Mouse (Mus musculus) kidney, adult 8-10 months (tissue): Measurements from ENCODE around the gene Olfr1043.
"Not testable (repeated sequence)": the region's sequence is repeated elsewhere in the genome, so short reads cannot be mapped to it uniquely, and the experiment has no call there.

ENCODE experiments used
- DNase-seq, 2 experiments: peaks; one replicate each; pipeline ENCODE4 v3.0.0; 2022

Olfr1043 gene

GRCm38 (mm10) chr2:86167422-86167821 is at the start of gene Olfr1043:
Gene Olfr1043, minus strand, starts transcription at chr2:86167522.
- no peak for DNase-seq

- DNase-seq = no peak
Measured at GRCm38 (mm10) chr2:86202909-86203308, 35.6 kb upstream of the Olfr1043 start, which contains the start of gene Olfr1045. Gene Olfr1045, minus strand, starts transcription at chr2:86203009.

GRCm38 (mm10) chr2:86195863-86196262 is 28.5 kb upstream of the Olfr1043 start:
- no peak for DNase-seq

GRCm38 (mm10) chr2:86185583-86185982 is 18.3 kb upstream of the Olfr1043 start, which contains the start of gene Olfr52:
Gene Olfr52, minus strand, starts transcription at chr2:86185683.
- DNase-seq = no peak

GRCm38 (mm10) chr2:86179950-86180349 is 12.6 kb upstream of the Olfr1043 start:
- no peak for DNase-seq

GRCm38 (mm10) chr2:86177720-86178119 is 10.4 kb upstream of the Olfr1043 start, which contains the start of gene Olfr1044:
Gene Olfr1044, minus strand, starts transcription at chr2:86177820.
- no peak for DNase-seq

GRCm38 (mm10) chr2:86175422-86175821 is 8.1 kb upstream of the Olfr1043 start:
- DNase-seq = not testable (repeated sequence)

- no peak for DNase-seq
Measured at GRCm38 (mm10) chr2:86161738-86162137, 5.6 kb downstream of the Olfr1043 start, which contains the start of gene Olfr1042. Gene Olfr1042, minus strand, starts transcription at chr2:86161838.

- DNase-seq = no peak
Measured at GRCm38 (mm10) chr2:86146632-86147031, 20.7 kb downstream of the Olfr1043 start, which contains the start of gene Olfr1040. Gene Olfr1040, minus strand, starts transcription at chr2:86146732.

GRCm38 (mm10) chr2:86135828-86136227 is 31.5 kb downstream of the Olfr1043 start, which contains the start of gene Olfr1039:
Gene Olfr1039, minus strand, starts transcription at chr2:86135928.
- DNase-seq = no peak
